Mouse (Mus musculus): ENCODE data around the gene H2bfm.
"Not testable (repeated sequence)": the region's sequence is repeated elsewhere in the genome, so short reads cannot be mapped to it uniquely, and the experiment has no call there.

DNA sequence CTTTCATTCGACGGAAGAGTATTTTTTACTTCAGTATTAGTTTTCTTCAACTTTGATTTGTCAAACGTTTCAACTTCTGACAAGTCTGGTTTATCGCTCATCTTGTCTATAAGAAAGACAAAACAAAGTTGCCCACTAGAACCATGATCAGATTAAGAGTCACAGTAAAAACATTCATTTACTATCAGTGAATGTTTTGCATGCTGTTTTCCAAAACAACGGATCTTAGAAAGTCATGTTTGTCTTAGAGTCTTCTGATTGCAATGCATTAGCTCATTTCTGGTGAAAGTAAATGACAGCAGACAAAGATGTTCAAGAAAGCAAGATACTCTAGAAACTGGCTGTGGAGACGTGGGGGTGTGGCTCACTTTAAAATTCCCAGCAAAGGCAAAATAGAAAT is 48.3 kb downstream of the H2bfm start, which contains the start of gene Tmsb15b2:
- not testable (repeated sequence) for TF ChIP-seq CTCF (IDR thresholded peaks at IDR 0.05; ENCODE audit: low read depth, low read length); GATA1 (IDR thresholded peaks at IDR 0.05; ENCODE audit: borderline replicate concordance, low read length); TAL1 (conservative IDR thresholded peaks at IDR 0.05; ENCODE audit: low read depth, low read length); POLR2AphosphoS5 (IDR thresholded peaks at IDR 0.05; ENCODE audit: insufficient replicate concordance, low read depth, low read length)

Measured in G1E (cell line).